Mouse (Mus musculus) B cell, adult 2 months (primary cell): ENCODE data around the gene Carmil3.

Experiments used
- DNase-seq, 2 experiments: peaks; one replicate each; pipeline ENCODE4 v3.0.0; 2022

Gene Carmil3

DNA sequence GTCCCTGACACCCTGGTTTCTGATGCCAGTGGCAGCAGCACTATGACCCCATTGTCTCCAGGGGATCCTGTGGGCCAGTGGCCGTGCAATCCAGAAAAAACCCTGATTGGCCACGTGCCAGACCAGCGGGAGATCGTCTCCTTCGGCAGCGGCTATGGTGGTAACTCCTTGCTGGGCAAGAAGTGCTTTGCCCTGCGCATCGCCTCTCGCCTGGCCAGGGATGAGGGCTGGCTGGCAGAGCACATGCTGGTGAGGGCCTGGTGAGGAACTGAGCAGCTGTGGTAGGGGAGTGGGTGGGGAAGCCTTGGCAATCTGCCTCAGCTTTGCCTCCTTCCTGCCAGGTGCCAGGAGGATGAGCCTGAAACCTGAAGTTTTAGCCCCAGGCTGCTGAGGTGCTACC is 53.9 kb downstream of the Carmil3 start:
- no peak for DNase-seq

DNA sequence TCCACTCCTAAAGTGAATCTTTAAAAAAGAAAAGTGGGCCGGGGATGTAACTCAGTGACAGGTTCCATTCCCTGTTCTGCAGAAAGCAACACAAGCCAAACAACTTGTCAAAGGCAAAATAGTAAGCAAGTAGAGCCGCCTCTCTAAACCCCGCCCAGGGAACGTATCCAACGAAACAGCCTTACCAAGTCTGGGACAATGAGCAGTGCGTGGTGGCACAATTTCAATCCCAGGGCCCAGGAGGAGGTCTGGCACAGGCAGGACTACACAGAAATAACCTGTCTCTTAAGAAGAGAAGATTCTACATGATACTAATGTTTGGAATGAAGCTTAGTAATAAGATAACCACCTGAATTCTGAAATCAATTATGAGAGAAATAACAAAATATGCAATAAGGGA is 59.7 kb downstream of the Carmil3 start:
- no peak for DNase-seq

DNA sequence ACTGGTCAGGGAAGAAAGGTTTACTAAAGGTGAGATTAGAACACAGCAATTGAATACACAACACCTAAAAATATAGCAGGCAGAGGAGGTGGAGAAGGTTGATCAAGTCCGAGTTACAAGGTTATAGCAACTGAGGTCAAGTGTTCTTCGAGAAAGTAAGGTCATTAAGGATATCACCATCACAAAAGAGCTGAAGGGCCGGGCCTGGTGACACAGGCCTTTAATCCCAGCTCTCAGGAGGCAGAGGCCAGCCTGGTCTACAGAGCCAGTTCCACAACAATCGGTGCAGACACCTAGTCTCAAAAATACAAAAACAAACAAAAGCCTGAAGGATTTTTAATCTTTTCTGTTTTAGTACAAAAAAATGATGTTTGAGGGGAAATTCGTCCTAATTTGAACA is 60.9 kb downstream of the Carmil3 start:
- DNase-seq = no peak

DNA sequence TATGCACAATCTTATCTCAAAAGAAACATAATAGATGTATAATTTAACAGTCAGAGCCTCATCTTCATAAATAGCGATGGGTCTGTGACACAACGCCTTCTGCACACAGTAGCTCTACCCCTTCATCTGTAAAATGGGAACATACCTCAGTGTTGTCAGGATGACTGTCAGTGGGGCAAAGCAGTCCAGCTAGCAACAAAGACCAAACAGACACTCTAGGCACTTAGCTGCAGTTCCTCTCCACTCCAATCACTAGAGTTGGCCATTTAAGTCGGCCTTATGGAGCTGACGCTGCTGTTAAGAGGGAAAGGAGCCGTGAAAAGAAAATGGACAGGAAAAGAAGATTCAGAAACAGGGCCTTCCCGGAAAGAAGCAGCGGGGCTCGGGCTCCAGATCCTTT is 61.3 kb downstream of the Carmil3 start:
- no peak for DNase-seq

DNA sequence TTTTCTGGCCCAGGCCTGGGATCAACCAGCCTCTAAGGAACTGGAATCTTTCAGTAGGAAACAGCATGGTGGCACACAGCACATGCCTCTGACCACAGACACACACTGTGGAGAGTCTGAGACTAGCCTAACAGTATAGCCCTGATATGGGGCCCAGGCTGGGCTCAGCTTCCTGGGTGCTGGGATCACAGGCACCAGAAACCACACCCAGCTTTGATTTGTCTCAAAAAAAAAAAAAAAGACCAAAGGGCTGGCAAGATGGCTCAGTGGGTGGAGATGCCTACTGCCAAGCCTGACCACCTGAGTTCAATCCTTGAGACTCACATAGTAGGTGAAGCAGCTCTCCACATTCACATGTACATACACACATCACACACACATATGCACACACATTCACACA is 64.2 kb downstream of the Carmil3 start:
- DNase-seq = no peak

DNA sequence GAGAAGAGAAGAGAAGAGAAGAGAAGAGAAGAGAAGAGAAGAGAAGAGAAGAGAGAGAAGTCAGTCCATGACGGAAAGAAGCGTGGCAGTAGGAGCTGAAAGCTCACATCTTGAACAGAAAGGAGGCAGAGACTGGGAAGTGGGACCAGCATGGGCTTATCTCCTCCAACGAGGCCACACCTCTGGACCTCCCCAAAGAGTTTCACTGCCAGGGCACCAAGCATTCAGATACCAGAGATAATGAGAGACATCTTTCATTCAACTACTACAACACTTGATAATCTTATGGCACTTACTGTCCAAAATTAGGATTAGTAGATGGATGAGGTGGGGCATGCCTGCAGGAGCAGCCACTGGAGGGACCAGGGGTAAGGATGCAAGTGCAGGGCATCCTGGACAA is 65.3 kb downstream of the Carmil3 start:
- no peak for DNase-seq

DNA sequence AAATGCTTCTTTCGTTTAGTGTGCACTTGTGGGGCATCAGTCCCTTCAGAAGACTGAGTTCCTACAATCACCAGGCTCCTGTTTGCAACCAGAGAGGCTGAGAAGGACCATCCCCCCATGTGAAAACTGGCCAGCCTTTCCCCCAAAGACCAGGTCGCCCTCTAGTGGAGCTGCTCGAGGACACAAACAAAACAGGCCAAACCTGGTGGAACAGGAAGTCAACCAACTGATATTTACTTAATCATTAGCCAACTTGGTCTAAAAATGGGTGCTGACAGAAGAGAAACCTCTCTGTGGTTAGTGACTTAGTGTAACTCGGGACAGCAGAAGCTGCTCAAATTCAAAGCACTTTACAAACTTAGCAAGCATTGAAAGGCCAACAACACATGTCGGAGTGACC is 66.6 kb downstream of the Carmil3 start:
- DNase-seq = peak; percentile 86 to 87

DNA sequence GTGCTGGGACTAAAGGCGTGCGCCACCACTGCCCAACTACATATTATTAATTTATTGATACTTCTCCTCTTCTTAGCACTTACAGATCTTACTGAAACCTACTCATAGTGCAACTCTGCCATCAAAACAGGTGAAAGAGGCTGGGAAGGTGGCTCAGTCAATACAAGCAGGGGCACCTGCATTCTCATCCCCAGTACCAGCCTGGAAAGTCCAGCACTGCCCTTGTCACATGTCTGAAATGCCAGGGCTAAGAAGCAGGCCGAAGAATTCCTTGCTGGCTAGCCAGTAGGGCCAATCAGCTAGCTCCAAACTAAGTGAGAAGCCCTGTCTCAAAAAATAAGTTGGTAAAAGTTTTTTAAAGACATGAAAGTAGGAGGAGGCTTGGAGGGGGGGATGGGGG is 67.1 kb downstream of the Carmil3 start:
- no peak for DNase-seq
